Comparison of ENCODE assay signal across 8 mouse cellular contexts in the genomic region with DNA sequence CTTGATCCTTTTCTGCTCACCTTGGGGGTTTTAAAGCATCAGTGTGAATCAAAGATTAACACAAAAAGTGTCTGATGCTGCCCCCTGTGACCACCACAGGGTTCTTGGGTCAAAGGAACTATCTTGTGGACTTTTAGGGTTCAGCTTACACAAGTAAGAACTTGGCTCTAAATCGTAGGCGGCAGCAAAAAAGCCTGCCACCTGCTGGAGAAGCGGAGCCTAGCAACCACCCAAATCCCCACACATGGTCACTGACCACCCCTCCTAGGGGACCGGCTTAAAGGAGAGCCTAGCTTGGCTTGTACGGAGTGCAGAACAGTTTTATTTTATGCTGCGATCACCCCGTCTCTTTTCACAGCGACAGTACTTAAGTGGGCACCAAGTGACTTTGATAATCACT. TPM values are rescaled to one million over a fixed set of nuclear protein-coding genes. Genes with fewer than 3 reads are reported as not detected.
A peak's percentile ranks its signal among the peaks of the same experiment; 100 is the strongest.
DNase-seq lines count a peak whose midpoint lies in the region; ATAC-seq lines count a peak whose summit lies in the region.

No protein-coding gene starts in this region.

- no peak overlapping the region for H3K4me2 ChIP-seq in forebrain, embryonic 14.5 days (ENCODE audit: low read length)
- no peak overlapping the region for H3K4me2 ChIP-seq in forebrain, embryonic 12.5 days

- H3K36me3 ChIP-seq in forebrain, embryonic 14.5 days (ENCODE audit: control insufficient read depth, insufficient read depth, low read length), result no peaks in the 10 kb centered on the region
- no peaks in the 10 kb centered on the region for H3K36me3 ChIP-seq in forebrain, embryonic 12.5 days (replicated peaks)
- H3K36me3 ChIP-seq in embryonic facial prominence, embryonic 10.5 days (replicated peaks), result no peaks in the 10 kb centered on the region

- DNase-seq in forebrain, embryonic 14.5 days (ENCODE audit: low spot score), result peak; percentile 27
- DNase-seq in right cerebral cortex, postnatal 4 days, result peak; percentile 44
- DNase-seq in right cerebral cortex, adult 18-20 months, result no peak
- DNase-seq in embryonic facial prominence, embryonic 10.5 days (ENCODE audit: low spot score), result peak; percentile 63
- peak; percentile 39 for DNase-seq in lung, postnatal 36 days
- peak; percentile 38 for DNase-seq in thymus, postnatal 0 days (ENCODE audit: low spot score)
- DNase-seq in heart, adult 11 months, result no peak

- H3K9me3 ChIP-seq in forebrain, embryonic 14.5 days (replicated peaks; ENCODE audit: control insufficient read depth, low read length), result no peaks in the 10 kb centered on the region
- H3K9me3 ChIP-seq in forebrain, embryonic 12.5 days, result no peaks in the 10 kb centered on the region
- H3K9me3 ChIP-seq in embryonic facial prominence, embryonic 10.5 days, result no peaks in the 10 kb centered on the region

- WGBS in forebrain, embryonic 14.5 days, result 58% methylated on average over 8 of the region's 8 CpGs
- WGBS in forebrain, embryonic 12.5 days, result 53% methylated on average over 8 of the region's 8 CpGs
- 51% methylated on average over 8 of the region's 8 CpGs for WGBS in embryonic facial prominence, embryonic 10.5 days

- no peak for ATAC-seq in forebrain, embryonic 14.5 days
- ATAC-seq in forebrain, embryonic 12.5 days (ENCODE audit: low FRiP score), result no peak

- no peak overlapping the region for H3K4me3 ChIP-seq in forebrain, embryonic 14.5 days (ENCODE audit: low read depth, low read length)
- H3K4me3 ChIP-seq in forebrain, embryonic 12.5 days (replicated peaks), result no peak overlapping the region
- no peak overlapping the region for H3K4me3 ChIP-seq in embryonic facial prominence, embryonic 10.5 days

- no peaks in the 10 kb centered on the region for H3K4me1 ChIP-seq in forebrain, embryonic 14.5 days (ENCODE audit: control insufficient read depth, insufficient read depth, low read length)
- no peaks in the 10 kb centered on the region for H3K4me1 ChIP-seq in forebrain, embryonic 12.5 days
- H3K4me1 ChIP-seq in embryonic facial prominence, embryonic 10.5 days, result no peaks in the 10 kb centered on the region

- no peak overlapping the region for H3K9ac ChIP-seq in forebrain, embryonic 14.5 days (ENCODE audit: low read length)
- H3K9ac ChIP-seq in forebrain, embryonic 12.5 days, result no peak overlapping the region

- H3K27me3 ChIP-seq in forebrain, embryonic 14.5 days (replicated peaks; ENCODE audit: control insufficient read depth, insufficient read depth, low read length), result no peaks in the 10 kb centered on the region
- H3K27me3 ChIP-seq in forebrain, embryonic 12.5 days, result no peaks in the 10 kb centered on the region
- no peaks in the 10 kb centered on the region for H3K27me3 ChIP-seq in embryonic facial prominence, embryonic 10.5 days (replicated peaks; ENCODE audit: low read depth, poor library complexity, severe bottlenecking)

- no peak overlapping the region for H3K27ac ChIP-seq in forebrain, embryonic 14.5 days (ENCODE audit: low read depth, low read length)
- no peak overlapping the region for H3K27ac ChIP-seq in forebrain, embryonic 12.5 days
- no peak overlapping the region for H3K27ac ChIP-seq in embryonic facial prominence, embryonic 10.5 days (replicated peaks)

RNA-seq across cellular contexts. Expression of gene Egf, which starts 10.3 kb away (rescaled TPM):
- 0.89 and 1.5 TPM in 2 replicates for polyA plus RNA-seq in forebrain, embryonic 14.5 days (2014; fragmentation: Nextera tagmentation; extraction: Ambion mirVana)
- 1.6 and 2.7 TPM in 2 replicates for polyA plus RNA-seq in forebrain, embryonic 12.5 days (2016; fragmentation: Nextera tagmentation; extraction: Ambion mirVana)
- 1.5 TPM in 2 replicates for polyA plus RNA-seq in embryonic facial prominence, embryonic 10.5 days (2016; fragmentation: Nextera tagmentation; extraction: Ambion mirVana)
- polyA plus RNA-seq in thymus, postnatal 0 days (2015; fragmentation: Nextera tagmentation; extraction: Ambion mirVana), result 0.87 and 0.95 TPM in 2 replicates

RNA-seq across cellular contexts. Expression of gene Lrit3, which starts 59.0 kb away (rescaled TPM):
- polyA plus RNA-seq in forebrain, embryonic 14.5 days (2014; fragmentation: Nextera tagmentation; extraction: Ambion mirVana), result not detected in 2 replicates
- not detected in 2 replicates for polyA plus RNA-seq in forebrain, embryonic 12.5 days (2016; fragmentation: Nextera tagmentation; extraction: Ambion mirVana)
- polyA plus RNA-seq in embryonic facial prominence, embryonic 10.5 days (2016; fragmentation: Nextera tagmentation; extraction: Ambion mirVana), result not detected in 2 replicates
- polyA plus RNA-seq in thymus, postnatal 0 days (2015; fragmentation: Nextera tagmentation; extraction: Ambion mirVana), result not detected in 2 replicates

Comparison
In these comparisons a context has a peak if more than half of its experiments do, and no peak if none do; other contexts are left out.
1. DNase-seq: peak in forebrain, embryonic 14.5 days (single experiment), right cerebral cortex, postnatal 4 days (single experiment), embryonic facial prominence, embryonic 10.5 days (single experiment), lung, postnatal 36 days (single experiment) and thymus, postnatal 0 days (single experiment); none in right cerebral cortex, adult 18-20 months (single experiment) and heart, adult 11 months (single experiment).